Mouse (Mus musculus): ENCODE data around the gene Cnot1. TPM values are rescaled to one million over a fixed set of nuclear protein-coding genes. Genes with fewer than 3 reads are reported as not detected.

Cnot1 gene
- total RNA-seq (2014; fragmentation: Nextera tagmentation) (730 and 814 TPM in 2 replicates), total RNA-seq (2017) (190 and 194 TPM in 2 replicates), polyA plus RNA-seq (2012) (69.5 and 85.5 TPM in 2 replicates)

- peak; percentile 99 for DNase-seq (ENCODE audit: low spot score)
- no peaks in the 10 kb centered on the region for H3K9me3 ChIP-seq (replicated peaks)
- no peak for TF ChIP-seq POLR2AphosphoS5 (IDR thresholded peaks at IDR 0.05; ENCODE audit: insufficient replicate concordance, low read depth, low read length)
- H3K36me3 ChIP-seq (replicated peaks), result peaks cover 32% of the 10 kb centered on the region
- H3K4me3 ChIP-seq (ENCODE audit: low read depth, low read length), result peak within 1 kb of the TSS; percentile 89
- H3K4me1 ChIP-seq (ENCODE audit: insufficient read depth, low read depth, low read length), result peaks cover 53% of the 10 kb centered on the region
- no peaks in the 10 kb centered on the region for H3K27me3 ChIP-seq (ENCODE audit: insufficient read depth, low read length)
- peak; percentile 89 for ATAC-seq (ENCODE audit: extremely low read depth, insufficient number of reproducible peaks, low FRiP score, poor library complexity, severe bottlenecking)
These were observed at the start of gene Cnot1 for GRCm38 (mm10) chr8:95807331-95807843. Gene Cnot1 (minus strand): TSS chr8:95807464.

GRCm38 (mm10) chr8:95854174-95854573 is 46.9 kb upstream of the Cnot1 start:
- peaks cover 28% of the 10 kb centered on the region for H3K4me1 ChIP-seq (ENCODE audit: insufficient read depth, low read depth, low read length)
- TF ChIP-seq GATA1 (IDR thresholded peaks at IDR 0.05; ENCODE audit: borderline replicate concordance, low read length) (no peak), CTCF (IDR thresholded peaks at IDR 0.05; ENCODE audit: low read depth, low read length) (no peak), GATA2 (IDR thresholded peaks at IDR 0.05; ENCODE audit: borderline replicate concordance, low read depth, low read length) (no peak), TAL1 (conservative IDR thresholded peaks at IDR 0.05; ENCODE audit: low read depth, low read length) (no peak), POLR2AphosphoS5 (IDR thresholded peaks at IDR 0.05; ENCODE audit: insufficient replicate concordance, low read depth, low read length) (no peak)
- H3K9me3 ChIP-seq (replicated peaks), result no peaks in the 10 kb centered on the region
- peaks cover 17% of the 10 kb centered on the region for H3K36me3 ChIP-seq (replicated peaks)
- H3K27me3 ChIP-seq (ENCODE audit: insufficient read depth, low read length), result no peaks in the 10 kb centered on the region
- ATAC-seq (ENCODE audit: extremely low read depth, insufficient number of reproducible peaks, low FRiP score, poor library complexity, severe bottlenecking) (no peak), DNase-seq (ENCODE audit: low spot score) (no peak)
- no peak overlapping the region for H3K4me3 ChIP-seq (ENCODE audit: low read depth, low read length)

- DNase-seq (ENCODE audit: low spot score) (peak; percentile 81), ATAC-seq (ENCODE audit: extremely low read depth, insufficient number of reproducible peaks, low FRiP score, poor library complexity, severe bottlenecking) (peak; percentile 95)
- Histone ChIP-seq H3K9me3 (replicated peaks) (peaks cover 2% of the 10 kb centered on the region), H3K4me3 (ENCODE audit: low read depth, low read length) (peak within 1 kb of the TSS; percentile 77), H3K4me1 (ENCODE audit: insufficient read depth, low read depth, low read length) (peaks cover 37% of the 10 kb centered on the region), H3K27me3 (ENCODE audit: insufficient read depth, low read length) (no peaks in the 10 kb centered on the region), H3K36me3 (replicated peaks) (peaks cover 26% of the 10 kb centered on the region)
- TF ChIP-seq CTCF (IDR thresholded peaks at IDR 0.05; ENCODE audit: low read depth, low read length) (no peak), POLR2AphosphoS5 (IDR thresholded peaks at IDR 0.05; ENCODE audit: insufficient replicate concordance, low read depth, low read length) (no peak), TAL1 (conservative IDR thresholded peaks at IDR 0.05; ENCODE audit: low read depth, low read length) (no peak), GATA2 (IDR thresholded peaks at IDR 0.05; ENCODE audit: borderline replicate concordance, low read depth, low read length) (no peak), GATA1 (IDR thresholded peaks at IDR 0.05; ENCODE audit: borderline replicate concordance, low read length) (no peak)
These were observed 46.0 kb upstream of the Cnot1 start, which contains the start of gene Slc38a7 for GRCm38 (mm10) chr8:95853102-95853843. Gene Slc38a7 (minus strand): TSS chr8:95853539.

- Histone ChIP-seq H3K4me1 (ENCODE audit: insufficient read depth, low read depth, low read length) (peaks cover 42% of the 10 kb centered on the region), H3K27me3 (ENCODE audit: insufficient read depth, low read length) (no peaks in the 10 kb centered on the region), H3K36me3 (replicated peaks) (peaks cover 31% of the 10 kb centered on the region), H3K4me3 (ENCODE audit: low read depth, low read length) (peak overlapping the region; percentile 77), H3K9me3 (replicated peaks) (peaks cover 4% of the 10 kb centered on the region)
- ATAC-seq (ENCODE audit: extremely low read depth, insufficient number of reproducible peaks, low FRiP score, poor library complexity, severe bottlenecking) (peak; percentile 40), DNase-seq (ENCODE audit: low spot score) (peak; percentile 40)
- TF ChIP-seq TAL1 (conservative IDR thresholded peaks at IDR 0.05; ENCODE audit: low read depth, low read length) (no peak), GATA1 (IDR thresholded peaks at IDR 0.05; ENCODE audit: borderline replicate concordance, low read length) (no peak), POLR2AphosphoS5 (IDR thresholded peaks at IDR 0.05; ENCODE audit: insufficient replicate concordance, low read depth, low read length) (no peak), CTCF (IDR thresholded peaks at IDR 0.05; ENCODE audit: low read depth, low read length) (no peak), GATA2 (IDR thresholded peaks at IDR 0.05; ENCODE audit: borderline replicate concordance, low read depth, low read length) (no peak)
These were observed 45.0 kb upstream of the Cnot1 start for GRCm38 (mm10) chr8:95852290-95852689.

GRCm38 (mm10) chr8:95850326-95850725 is 43.1 kb upstream of the Cnot1 start:
- Histone ChIP-seq H3K4me3 (ENCODE audit: low read depth, low read length) (no peak overlapping the region), H3K36me3 (replicated peaks) (peaks cover 45% of the 10 kb centered on the region), H3K4me1 (ENCODE audit: insufficient read depth, low read depth, low read length) (peaks cover 48% of the 10 kb centered on the region), H3K27me3 (ENCODE audit: insufficient read depth, low read length) (no peaks in the 10 kb centered on the region), H3K9me3 (replicated peaks) (peaks cover 4% of the 10 kb centered on the region)
- no peak for TF ChIP-seq TAL1 (conservative IDR thresholded peaks at IDR 0.05; ENCODE audit: low read depth, low read length)
- no peak for TF ChIP-seq CTCF (IDR thresholded peaks at IDR 0.05; ENCODE audit: low read depth, low read length)
- no peak for TF ChIP-seq GATA2 (IDR thresholded peaks at IDR 0.05; ENCODE audit: borderline replicate concordance, low read depth, low read length)
- TF ChIP-seq POLR2AphosphoS5 (IDR thresholded peaks at IDR 0.05; ENCODE audit: insufficient replicate concordance, low read depth, low read length), result no peak
- no peak for TF ChIP-seq GATA1 (IDR thresholded peaks at IDR 0.05; ENCODE audit: borderline replicate concordance, low read length)
- ATAC-seq (ENCODE audit: extremely low read depth, insufficient number of reproducible peaks, low FRiP score, poor library complexity, severe bottlenecking) (no peak), DNase-seq (ENCODE audit: low spot score) (no peak)

- ATAC-seq (ENCODE audit: extremely low read depth, insufficient number of reproducible peaks, low FRiP score, poor library complexity, severe bottlenecking), result no peak
- no peak overlapping the region; the same call in 1 of the 2 replicates for H3K4me3 ChIP-seq (ENCODE audit: low read depth, low read length)
- peaks cover 4% of the 10 kb centered on the region for H3K9me3 ChIP-seq (replicated peaks)
- TF ChIP-seq TAL1 (conservative IDR thresholded peaks at IDR 0.05; ENCODE audit: low read depth, low read length), result no peak
- TF ChIP-seq POLR2AphosphoS5 (IDR thresholded peaks at IDR 0.05; ENCODE audit: insufficient replicate concordance, low read depth, low read length), result no peak
- TF ChIP-seq CTCF (IDR thresholded peaks at IDR 0.05; ENCODE audit: low read depth, low read length), result no peak
- H3K36me3 ChIP-seq (replicated peaks), result peaks cover 59% of the 10 kb centered on the region
- DNase-seq (ENCODE audit: low spot score), result no peak
- H3K27me3 ChIP-seq (ENCODE audit: insufficient read depth, low read length), result no peaks in the 10 kb centered on the region
- H3K4me1 ChIP-seq (ENCODE audit: insufficient read depth, low read depth, low read length), result peaks cover 48% of the 10 kb centered on the region
These were observed 41.6 kb upstream of the Cnot1 start for GRCm38 (mm10) chr8:95848734-95849464.

Measured in G1E (cell line).